Mouse (Mus musculus): ENCODE results near the gene Sdr9c7. TPM values are rescaled to one million over a fixed set of nuclear protein-coding genes. Genes with fewer than 3 reads are reported as not detected.

The Sdr9c7 gene
- total and polyA plus RNA-seq, 2 experiments from 2014 or later, result not detected

DNA sequence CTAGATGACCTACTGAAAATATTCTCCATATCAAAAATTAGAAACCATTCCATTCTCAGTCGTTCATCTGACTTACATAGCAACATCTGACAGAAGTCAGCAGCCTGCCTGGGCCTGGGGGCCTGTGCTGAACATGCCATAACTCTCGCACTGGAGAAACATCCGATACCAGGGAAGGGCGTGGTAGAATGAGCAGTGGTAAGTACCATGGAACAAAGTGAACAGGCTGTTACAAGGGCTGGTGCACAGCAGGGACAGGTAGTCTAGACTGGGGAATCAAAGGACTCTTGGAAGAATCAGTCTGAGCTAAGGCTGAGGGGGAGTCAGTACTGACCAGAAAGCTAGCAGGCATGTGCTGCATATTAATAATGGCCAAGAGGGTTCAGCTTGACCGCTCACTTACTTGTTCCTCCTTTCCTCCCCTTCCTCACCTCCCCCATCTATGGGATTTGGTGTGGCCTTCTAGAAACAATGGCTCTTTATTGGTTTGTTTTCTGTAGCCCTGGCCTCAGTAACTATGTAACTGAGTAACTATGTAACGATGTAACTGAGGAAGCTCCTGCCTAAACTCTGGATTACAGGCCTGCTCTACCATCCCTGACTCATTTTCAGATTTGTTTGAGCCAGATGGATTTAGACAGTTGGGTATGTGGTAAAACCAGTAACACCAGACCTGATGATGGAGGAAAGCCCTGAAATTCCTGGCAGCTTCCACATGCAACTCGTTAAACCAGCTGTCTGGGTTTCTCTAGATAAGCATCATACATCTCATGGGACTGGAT, 26.5 kb downstream of the Sdr9c7 start:
- TF ChIP-seq CTCF (IDR thresholded peaks at IDR 0.05; ENCODE audit: low read depth) (no peak), EP300 (IDR thresholded peaks at IDR 0.05; ENCODE audit: low read depth) (no peak)
- H3K27me3 ChIP-seq (ENCODE audit: control insufficient read depth, insufficient read depth, low read length), result no peaks in the 10 kb centered on the region
- no peaks in the 10 kb centered on the region for H3K9me3 ChIP-seq (replicated peaks; ENCODE audit: control insufficient read depth, low read length)
- no peak overlapping the region for H3K4me3 ChIP-seq (ENCODE audit: low read depth, low read length)
- no peaks in the 10 kb centered on the region for H3K4me1 ChIP-seq (ENCODE audit: control insufficient read depth, insufficient read depth)
- ATAC-seq (ENCODE audit: insufficient read depth, low read depth) (no peak), DNase-seq (ENCODE audit: low spot score) (no peak)
- H3K36me3 ChIP-seq (replicated peaks; ENCODE audit: control insufficient read depth, insufficient read depth, low read length), result no peaks in the 10 kb centered on the region
- 62% methylated on average over 7 of the region's 7 CpGs for WGBS
- H3K9ac ChIP-seq (replicated peaks; ENCODE audit: low read depth, low read length), result no peak overlapping the region
- no peak overlapping the region for H3K4me2 ChIP-seq (ENCODE audit: low read depth, low read length)
- no peak overlapping the region for H3K27ac ChIP-seq (ENCODE audit: low read depth)

DNA sequence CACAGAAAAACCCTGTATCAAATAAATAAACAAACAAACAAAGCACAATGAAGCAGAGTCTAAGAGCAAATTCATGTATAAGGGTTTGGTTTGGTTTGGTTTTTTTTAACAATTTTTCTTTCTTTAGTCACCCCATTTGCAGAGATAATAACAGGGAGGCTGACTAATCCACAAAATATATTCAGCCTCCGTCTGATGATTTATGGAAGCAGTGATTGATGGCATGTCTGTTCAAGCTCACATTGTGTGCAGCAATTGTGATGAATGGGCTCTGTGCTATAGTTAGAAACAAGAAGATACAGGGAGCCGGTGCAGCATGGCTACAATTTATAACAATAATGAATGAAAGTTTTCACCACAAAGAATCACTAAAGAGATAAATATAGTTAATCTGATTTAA, 29.4 kb downstream of the Sdr9c7 start:
- WGBS, result 22% methylated on average over 2 of the region's 2 CpGs
- TF ChIP-seq CTCF (IDR thresholded peaks at IDR 0.05; ENCODE audit: low read depth) (no peak), EP300 (IDR thresholded peaks at IDR 0.05; ENCODE audit: low read depth) (no peak)

DNA sequence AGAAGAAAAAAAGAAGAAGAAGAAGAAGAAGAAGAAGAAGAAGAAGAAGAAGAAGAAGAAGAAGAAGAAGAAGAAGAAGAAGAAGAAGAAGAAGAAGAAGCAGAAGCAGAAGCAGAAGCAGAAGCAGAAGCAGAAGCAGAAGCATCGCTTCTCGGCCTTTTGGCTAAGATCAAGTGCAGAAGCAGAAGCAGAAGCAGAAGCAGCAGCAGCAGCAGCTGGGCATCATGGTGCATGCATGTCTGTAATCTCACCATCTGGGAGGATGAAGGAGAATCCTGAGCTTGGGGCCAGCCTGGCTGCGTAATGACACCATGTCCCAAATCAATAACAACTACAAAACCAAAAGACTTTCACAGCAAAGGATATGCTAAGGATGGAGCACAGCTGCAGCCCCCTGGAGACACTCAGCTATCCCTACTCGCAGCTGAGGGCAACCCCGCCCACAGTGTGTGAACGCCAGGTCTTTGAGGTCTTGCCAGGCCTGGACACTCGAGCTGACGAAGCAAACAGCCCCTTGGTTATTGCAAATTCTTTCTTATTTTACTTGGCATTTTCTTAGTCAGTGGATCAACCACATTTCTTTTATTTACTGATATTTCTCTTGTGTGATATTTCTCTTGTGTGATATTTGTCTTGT, 34.1 kb downstream of the Sdr9c7 start:
- ATAC-seq (ENCODE audit: insufficient read depth, low read depth) (no peak), DNase-seq (ENCODE audit: low spot score) (no peak)
- Histone ChIP-seq H3K9me3 (replicated peaks; ENCODE audit: control insufficient read depth, low read length) (no peaks in the 10 kb centered on the region), H3K9ac (replicated peaks; ENCODE audit: low read depth, low read length) (no peak overlapping the region), H3K4me3 (ENCODE audit: low read depth, low read length) (no peak overlapping the region), H3K27me3 (ENCODE audit: control insufficient read depth, insufficient read depth, low read length) (no peaks in the 10 kb centered on the region), H3K27ac (ENCODE audit: low read depth) (no peak overlapping the region), H3K4me1 (ENCODE audit: control insufficient read depth, insufficient read depth) (no peaks in the 10 kb centered on the region), H3K36me3 (replicated peaks; ENCODE audit: control insufficient read depth, insufficient read depth, low read length) (no peaks in the 10 kb centered on the region), H3K4me2 (ENCODE audit: low read depth, low read length) (no peak overlapping the region)
- WGBS, result 60% methylated on average over 8 of the region's 8 CpGs
- TF ChIP-seq EP300 (IDR thresholded peaks at IDR 0.05; ENCODE audit: low read depth), result no peak
- no peak for TF ChIP-seq CTCF (IDR thresholded peaks at IDR 0.05; ENCODE audit: low read depth)

More for the DNA sequence above, 29.4 kb downstream of the Sdr9c7 start:
- DNase-seq (ENCODE audit: low spot score), result no peak
- Histone ChIP-seq H3K9me3 (replicated peaks; ENCODE audit: control insufficient read depth, low read length) (no peaks in the 10 kb centered on the region), H3K27me3 (ENCODE audit: control insufficient read depth, insufficient read depth, low read length) (no peaks in the 10 kb centered on the region), H3K27ac (ENCODE audit: low read depth) (no peak overlapping the region), H3K4me3 (ENCODE audit: low read depth, low read length) (no peak overlapping the region), H3K4me2 (ENCODE audit: low read depth, low read length) (no peak overlapping the region), H3K4me1 (ENCODE audit: control insufficient read depth, insufficient read depth) (no peaks in the 10 kb centered on the region), H3K36me3 (replicated peaks; ENCODE audit: control insufficient read depth, insufficient read depth, low read length) (no peaks in the 10 kb centered on the region), H3K9ac (replicated peaks; ENCODE audit: low read depth, low read length) (no peak overlapping the region)
- ATAC-seq (ENCODE audit: insufficient read depth, low read depth), result no peak

DNA sequence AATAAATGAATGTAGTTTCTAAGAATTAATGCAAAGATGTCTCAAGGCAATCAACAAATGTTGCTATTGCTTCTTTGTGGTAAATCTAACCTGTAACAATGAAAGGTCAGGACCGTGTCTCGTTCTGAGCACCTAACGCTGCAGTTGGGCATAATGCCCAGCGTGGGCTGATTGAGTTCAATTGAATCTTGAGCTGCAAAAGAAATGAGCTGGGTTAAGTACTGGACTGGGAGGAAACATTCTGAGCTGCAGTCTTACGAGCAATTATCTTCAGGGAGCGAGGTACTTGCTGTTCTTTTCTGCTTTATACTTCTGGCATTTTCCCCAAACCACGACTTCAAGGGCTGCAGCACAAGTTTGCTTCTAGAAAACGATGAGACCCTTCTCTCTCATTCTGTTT, 38.0 kb downstream of the Sdr9c7 start:
- TF ChIP-seq EP300 (IDR thresholded peaks at IDR 0.05; ENCODE audit: low read depth) (no peak), CTCF (IDR thresholded peaks at IDR 0.05; ENCODE audit: low read depth) (no peak)
- 67% methylated on average over 8 of the region's 8 CpGs for WGBS
- no peak overlapping the region for H3K4me3 ChIP-seq (ENCODE audit: low read depth, low read length)

DNA sequence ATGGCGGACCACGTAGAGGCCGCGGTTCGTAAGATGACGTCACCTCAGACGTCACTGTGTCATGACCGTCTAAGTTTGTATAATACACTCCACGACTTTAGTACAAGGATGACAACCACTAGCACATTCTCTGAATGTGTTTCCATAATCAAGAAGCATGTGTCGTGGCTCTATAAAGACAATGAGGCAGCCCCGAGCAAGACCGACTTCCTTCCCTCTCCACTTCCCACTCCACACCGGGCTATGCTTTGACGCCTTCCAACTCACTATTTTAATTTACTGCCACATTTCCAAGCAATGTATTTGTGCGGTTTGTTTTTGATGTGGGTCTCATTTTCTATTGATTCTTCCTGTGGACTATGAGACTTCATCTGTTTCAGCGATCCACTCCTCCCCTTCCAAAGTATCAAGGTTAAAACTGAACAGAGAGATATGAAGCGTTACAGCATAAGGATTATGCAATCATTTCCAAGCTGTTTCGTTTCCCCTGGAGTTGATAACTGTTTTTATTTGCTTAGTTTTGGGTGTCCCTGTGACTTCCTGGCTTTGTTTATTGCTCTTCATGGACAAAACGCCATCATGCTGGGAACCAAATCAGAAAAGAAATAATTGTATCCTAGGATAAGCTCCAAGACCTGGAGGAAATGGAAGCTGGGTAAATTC, 38.6 kb downstream of the Sdr9c7 start:
- Histone ChIP-seq H3K4me2 (ENCODE audit: low read depth, low read length) (no peak overlapping the region), H3K27ac (ENCODE audit: low read depth) (no peak overlapping the region), H3K4me3 (ENCODE audit: low read depth, low read length) (no peak overlapping the region), H3K4me1 (ENCODE audit: control insufficient read depth, insufficient read depth) (no peaks in the 10 kb centered on the region), H3K27me3 (ENCODE audit: control insufficient read depth, insufficient read depth, low read length) (no peaks in the 10 kb centered on the region), H3K9ac (replicated peaks; ENCODE audit: low read depth, low read length) (no peak overlapping the region), H3K36me3 (replicated peaks; ENCODE audit: control insufficient read depth, insufficient read depth, low read length) (no peaks in the 10 kb centered on the region), H3K9me3 (replicated peaks; ENCODE audit: control insufficient read depth, low read length) (no peaks in the 10 kb centered on the region)
- WGBS, result 73% methylated on average over 19 of the region's 19 CpGs
- ATAC-seq (ENCODE audit: insufficient read depth, low read depth) (no peak), DNase-seq (ENCODE audit: low spot score) (no peak)
- TF ChIP-seq CTCF (IDR thresholded peaks at IDR 0.05; ENCODE audit: low read depth) (no peak), EP300 (IDR thresholded peaks at IDR 0.05; ENCODE audit: low read depth) (no peak)

More for the DNA sequence above, 38.0 kb downstream of the Sdr9c7 start:
- DNase-seq (ENCODE audit: low spot score) (no peak), ATAC-seq (ENCODE audit: insufficient read depth, low read depth) (no peak)
- H3K9me3 ChIP-seq (replicated peaks; ENCODE audit: control insufficient read depth, low read length), result no peaks in the 10 kb centered on the region
- H3K9ac ChIP-seq (replicated peaks; ENCODE audit: low read depth, low read length), result no peak overlapping the region
- H3K4me1 ChIP-seq (ENCODE audit: control insufficient read depth, insufficient read depth), result no peaks in the 10 kb centered on the region
- no peak overlapping the region for H3K27ac ChIP-seq (ENCODE audit: low read depth)
- no peaks in the 10 kb centered on the region for H3K27me3 ChIP-seq (ENCODE audit: control insufficient read depth, insufficient read depth, low read length)
- no peaks in the 10 kb centered on the region for H3K36me3 ChIP-seq (replicated peaks; ENCODE audit: control insufficient read depth, insufficient read depth, low read length)
- no peak overlapping the region for H3K4me2 ChIP-seq (ENCODE audit: low read depth, low read length)
